Mouse (Mus musculus): ENCODE results near the gene Schip1. TPM values are rescaled to one million over a fixed set of nuclear protein-coding genes. Genes with fewer than 3 reads are reported as not detected.

The Schip1 gene
- polyA plus RNA-seq, 1 experiment, result 10.6 TPM

- 84% methylated on average over 2 of the region's 2 CpGs for WGBS
- Histone ChIP-seq H3K36me3 (ENCODE audit: control insufficient read depth, insufficient read depth, low read length) (no peaks in the 10 kb centered on the region), H3K4me3 (ENCODE audit: insufficient read depth, low read depth, low read length) (no peak overlapping the region), H3K27ac (ENCODE audit: insufficient read depth, low read depth, low read length) (no peak overlapping the region), H3K27me3 (replicated peaks; ENCODE audit: control insufficient read depth, insufficient read depth, low read length) (no peaks in the 10 kb centered on the region), H3K4me1 (ENCODE audit: control insufficient read depth, insufficient read depth, low read length) (no peaks in the 10 kb centered on the region)
- no peak for DNase-seq
- TF ChIP-seq CTCF (conservative IDR thresholded peaks at IDR 0.05; ENCODE audit: insufficient read depth, insufficient read length, low read depth, low read length) (no peak), POLR2A (IDR thresholded peaks at IDR 0.05; ENCODE audit: low read depth, low read length) (no peak)
Observed at GRCm38 (mm10) chr3:68434897-68435296, 370.3 kb downstream of the Schip1 start.

- 77% methylated on average over 2 of the region's 2 CpGs for WGBS
- no peak for DNase-seq
- H3K36me3 ChIP-seq (ENCODE audit: control insufficient read depth, insufficient read depth, low read length), result no peaks in the 10 kb centered on the region
- no peak overlapping the region for H3K4me3 ChIP-seq (ENCODE audit: insufficient read depth, low read depth, low read length)
- no peaks in the 10 kb centered on the region for H3K4me1 ChIP-seq (ENCODE audit: control insufficient read depth, insufficient read depth, low read length)
- no peak for TF ChIP-seq CTCF (conservative IDR thresholded peaks at IDR 0.05; ENCODE audit: insufficient read depth, insufficient read length, low read depth, low read length)
- no peak for TF ChIP-seq POLR2A (IDR thresholded peaks at IDR 0.05; ENCODE audit: low read depth, low read length)
- no peaks in the 10 kb centered on the region for H3K27me3 ChIP-seq (replicated peaks; ENCODE audit: control insufficient read depth, insufficient read depth, low read length)
- H3K27ac ChIP-seq (ENCODE audit: insufficient read depth, low read depth, low read length), result no peak overlapping the region
Observed at GRCm38 (mm10) chr3:68448480-68448879, 383.9 kb downstream of the Schip1 start.

DNA sequence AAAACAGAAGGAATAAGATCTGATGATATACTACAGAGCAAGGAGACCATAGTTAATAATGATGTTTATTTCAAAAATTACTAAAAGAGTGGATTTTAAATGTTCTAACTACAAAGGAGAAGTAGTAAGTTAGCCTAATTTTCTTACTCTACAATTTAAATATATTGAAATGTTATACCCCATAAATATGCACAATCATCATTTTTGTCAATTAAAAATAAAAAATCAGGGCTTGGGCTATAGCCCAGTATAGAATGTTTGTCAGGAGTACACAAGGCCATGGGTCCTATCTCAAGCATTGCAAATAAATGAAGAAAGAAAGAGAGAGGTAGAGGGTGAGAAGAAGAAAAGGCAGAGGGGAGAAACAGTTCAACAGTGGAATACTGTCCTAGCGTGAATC lies 387.0 kb downstream of the Schip1 start:
- no peak overlapping the region for H3K4me3 ChIP-seq (ENCODE audit: insufficient read depth, low read depth, low read length)
- no peak overlapping the region for H3K27ac ChIP-seq (ENCODE audit: insufficient read depth, low read depth, low read length)
- no peaks in the 10 kb centered on the region for H3K27me3 ChIP-seq (replicated peaks; ENCODE audit: control insufficient read depth, insufficient read depth, low read length)
- 100% methylated on average over 1 of the region's 1 CpGs for WGBS
- H3K4me1 ChIP-seq (ENCODE audit: control insufficient read depth, insufficient read depth, low read length), result no peaks in the 10 kb centered on the region
- TF ChIP-seq CTCF (conservative IDR thresholded peaks at IDR 0.05; ENCODE audit: insufficient read depth, insufficient read length, low read depth, low read length) (no peak), POLR2A (IDR thresholded peaks at IDR 0.05; ENCODE audit: low read depth, low read length) (no peak)
- no peaks in the 10 kb centered on the region for H3K36me3 ChIP-seq (ENCODE audit: control insufficient read depth, insufficient read depth, low read length)
- DNase-seq, result no peak

DNA sequence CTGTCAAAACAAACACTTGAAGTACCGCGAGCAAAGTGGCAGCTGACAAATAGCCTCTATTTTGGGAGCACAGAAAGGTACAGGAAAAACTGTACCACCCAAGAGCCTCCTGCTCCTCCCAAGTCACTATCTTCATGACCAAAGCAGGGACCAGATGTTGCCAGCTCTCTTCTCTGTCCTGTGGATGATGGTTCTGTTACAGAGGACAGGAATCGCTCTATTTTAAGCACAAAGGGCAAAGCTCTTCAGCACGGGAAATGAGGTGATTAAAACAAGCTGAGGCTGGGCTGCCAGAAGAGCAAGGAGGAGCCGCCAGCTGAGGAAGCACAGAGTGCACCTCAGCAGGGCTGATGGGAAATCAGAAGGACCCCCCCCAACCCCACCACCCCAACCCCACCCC lies 388.7 kb downstream of the Schip1 start:
- peak; percentile 36 for DNase-seq
- Histone ChIP-seq H3K27ac (ENCODE audit: insufficient read depth, low read depth, low read length) (no peak overlapping the region), H3K4me1 (ENCODE audit: control insufficient read depth, insufficient read depth, low read length) (no peaks in the 10 kb centered on the region), H3K4me3 (ENCODE audit: insufficient read depth, low read depth, low read length) (no peak overlapping the region), H3K27me3 (replicated peaks; ENCODE audit: control insufficient read depth, insufficient read depth, low read length) (no peaks in the 10 kb centered on the region), H3K36me3 (ENCODE audit: control insufficient read depth, insufficient read depth, low read length) (no peaks in the 10 kb centered on the region)
- WGBS, result 13% methylated on average over 5 of the region's 5 CpGs
- TF ChIP-seq CTCF (conservative IDR thresholded peaks at IDR 0.05; ENCODE audit: insufficient read depth, insufficient read length, low read depth, low read length) (no peak), POLR2A (IDR thresholded peaks at IDR 0.05; ENCODE audit: low read depth, low read length) (no peak)

- no peak for DNase-seq
- TF ChIP-seq CTCF (conservative IDR thresholded peaks at IDR 0.05; ENCODE audit: insufficient read depth, insufficient read length, low read depth, low read length), result no peak
- TF ChIP-seq POLR2A (IDR thresholded peaks at IDR 0.05; ENCODE audit: low read depth, low read length), result no peak
- WGBS, result 63% methylated on average over 10 of the region's 10 CpGs
Observed at GRCm38 (mm10) chr3:68453719-68454455, 389.3 kb downstream of the Schip1 start.

DNA sequence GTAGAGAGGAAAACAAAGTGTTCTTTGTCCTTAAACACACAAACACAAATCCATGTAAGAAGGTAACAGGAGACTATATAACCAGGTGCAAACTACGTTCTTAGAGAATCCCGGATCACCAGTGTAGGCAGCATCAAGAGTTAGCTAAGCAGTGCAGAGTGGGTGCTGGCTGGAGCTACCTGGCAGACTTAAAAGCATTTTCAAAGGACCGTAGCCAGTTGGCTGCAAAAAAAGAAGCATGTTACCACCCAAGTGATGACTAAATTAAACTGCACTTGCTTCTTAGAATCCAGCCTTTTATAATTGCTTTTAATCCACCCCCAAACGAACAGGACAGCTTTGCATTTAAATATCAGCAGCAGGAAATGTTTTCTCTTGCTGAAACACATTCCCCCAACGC lies 402.0 kb downstream of the Schip1 start:
- no peak overlapping the region for H3K4me3 ChIP-seq (ENCODE audit: insufficient read depth, low read depth, low read length)
- no peak for DNase-seq
- no peak overlapping the region for H3K27ac ChIP-seq (ENCODE audit: insufficient read depth, low read depth, low read length)
- H3K27me3 ChIP-seq (replicated peaks; ENCODE audit: control insufficient read depth, insufficient read depth, low read length), result no peaks in the 10 kb centered on the region
- WGBS, result 51% methylated on average over 5 of the region's 5 CpGs
- peaks cover 21% of the 10 kb centered on the region for H3K4me1 ChIP-seq (ENCODE audit: control insufficient read depth, insufficient read depth, low read length)
- no peaks in the 10 kb centered on the region for H3K36me3 ChIP-seq (ENCODE audit: control insufficient read depth, insufficient read depth, low read length)
- no peak for TF ChIP-seq POLR2A (IDR thresholded peaks at IDR 0.05; ENCODE audit: low read depth, low read length)
- TF ChIP-seq CTCF (conservative IDR thresholded peaks at IDR 0.05; ENCODE audit: insufficient read depth, insufficient read length, low read depth, low read length), result no peak

More at GRCm38 (mm10) chr3:68453719-68454455, 389.3 kb downstream of the Schip1 start:
- Histone ChIP-seq H3K4me3 (ENCODE audit: insufficient read depth, low read depth, low read length) (no peak overlapping the region), H3K27me3 (replicated peaks; ENCODE audit: control insufficient read depth, insufficient read depth, low read length) (no peaks in the 10 kb centered on the region), H3K27ac (ENCODE audit: insufficient read depth, low read depth, low read length) (no peak overlapping the region), H3K4me1 (ENCODE audit: control insufficient read depth, insufficient read depth, low read length) (no peaks in the 10 kb centered on the region), H3K36me3 (ENCODE audit: control insufficient read depth, insufficient read depth, low read length) (no peaks in the 10 kb centered on the region)

DNA sequence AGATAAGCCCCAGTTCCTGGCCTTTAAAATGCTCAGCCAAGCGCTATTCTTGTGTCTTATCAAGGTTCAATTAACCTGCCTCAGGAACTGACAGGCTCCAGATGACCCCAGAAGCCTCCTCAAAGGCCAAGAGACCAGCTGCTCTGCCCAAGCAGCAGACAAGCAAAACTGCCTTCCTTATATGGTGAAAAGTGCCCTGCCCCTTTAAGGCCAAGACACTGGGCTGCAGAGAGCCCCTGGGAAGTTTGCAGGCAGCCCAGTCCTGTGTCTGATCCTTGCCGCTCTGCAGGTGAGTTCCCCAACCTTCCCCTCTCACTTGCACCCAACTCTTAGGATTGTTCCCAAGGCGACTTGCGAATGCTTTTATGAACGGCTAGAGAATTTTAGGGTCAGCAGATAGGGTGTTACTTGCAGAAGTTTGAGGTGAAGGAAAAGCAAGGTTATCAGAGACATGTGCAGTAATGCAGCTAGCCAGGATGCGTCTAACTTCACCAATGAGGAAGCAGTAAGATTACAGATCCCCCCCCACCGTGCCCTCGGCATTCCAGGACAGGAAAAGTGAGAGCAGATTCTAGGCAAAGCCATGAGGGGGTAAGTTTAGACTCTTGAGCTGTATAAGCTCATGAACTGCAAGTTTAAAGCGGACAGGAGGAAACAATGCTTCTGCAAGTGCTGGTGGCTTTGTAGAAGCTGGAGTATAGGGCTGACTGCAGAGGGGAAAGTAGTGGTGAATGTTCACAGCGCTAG lies 403.5 kb downstream of the Schip1 start:
- H3K4me1 ChIP-seq (ENCODE audit: control insufficient read depth, insufficient read depth, low read length), result peaks cover 21% of the 10 kb centered on the region
- 3% methylated on average over 10 of the region's 10 CpGs for WGBS
- TF ChIP-seq CTCF (conservative IDR thresholded peaks at IDR 0.05; ENCODE audit: insufficient read depth, insufficient read length, low read depth, low read length) (no peak), POLR2A (IDR thresholded peaks at IDR 0.05; ENCODE audit: low read depth, low read length) (no peak)
- H3K27me3 ChIP-seq (replicated peaks; ENCODE audit: control insufficient read depth, insufficient read depth, low read length), result no peaks in the 10 kb centered on the region
- H3K36me3 ChIP-seq (ENCODE audit: control insufficient read depth, insufficient read depth, low read length), result no peaks in the 10 kb centered on the region
- peak overlapping the region; percentile 43 for H3K4me3 ChIP-seq (ENCODE audit: insufficient read depth, low read depth, low read length)
- DNase-seq, result peak; percentile 65
- peak overlapping the region; percentile 59 for H3K27ac ChIP-seq (ENCODE audit: insufficient read depth, low read depth, low read length)

Data from kidney, adult 2 months (tissue).